Mouse (Mus musculus) cerebellum, adult 9-11 months (tissue): Measurements from ENCODE around the gene Magi3.
A peak's percentile ranks its signal among the peaks of the same experiment; 100 is the strongest.

Source experiments
- DNase-seq: peaks from one replicate; pipeline ENCODE4 v3.0.0; 2022

Magi3 gene

GRCm38 (mm10) chr3:104019453-104019852 is 200.7 kb downstream of the Magi3 start:
- no peak for DNase-seq

DNA sequence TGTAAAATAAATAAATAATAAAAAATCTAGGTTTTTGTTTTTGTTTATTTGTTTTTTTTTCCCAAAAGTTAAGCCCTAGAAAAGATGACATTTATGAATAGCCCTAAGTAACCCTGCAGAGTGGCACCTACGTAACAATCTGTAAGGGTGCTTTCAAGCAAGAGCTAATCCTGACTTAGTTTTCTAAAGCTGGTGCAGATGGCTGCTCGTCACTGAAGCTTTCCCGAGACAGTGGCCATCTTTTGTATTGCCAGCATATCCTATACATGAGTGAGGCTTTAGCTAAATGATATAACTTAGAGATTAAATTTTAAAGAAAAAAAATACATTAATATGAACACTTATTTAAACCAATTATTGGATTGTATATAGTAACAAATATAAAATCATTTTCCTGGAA is 202.2 kb downstream of the Magi3 start:
- DNase-seq: no peak

DNA sequence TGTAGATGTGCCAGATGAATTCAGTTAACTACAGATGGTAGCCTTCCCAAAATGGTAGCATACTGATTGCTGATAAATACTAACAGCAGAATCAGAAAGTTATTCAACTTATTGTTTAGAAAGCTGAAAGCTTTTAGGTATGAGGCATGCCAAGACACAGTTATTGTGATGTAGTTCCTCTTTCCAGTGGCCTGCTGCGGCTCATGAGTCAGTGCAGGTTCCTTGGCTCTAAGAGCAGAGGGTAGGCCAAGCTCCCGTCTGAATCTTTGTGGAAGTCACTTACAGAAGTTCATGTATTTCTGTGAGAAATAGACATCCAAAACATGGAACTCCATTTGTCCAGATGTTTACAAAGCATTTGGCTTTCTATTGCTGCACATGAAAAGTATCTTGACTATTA is 208.2 kb downstream of the Magi3 start:
- no peak for DNase-seq

DNA sequence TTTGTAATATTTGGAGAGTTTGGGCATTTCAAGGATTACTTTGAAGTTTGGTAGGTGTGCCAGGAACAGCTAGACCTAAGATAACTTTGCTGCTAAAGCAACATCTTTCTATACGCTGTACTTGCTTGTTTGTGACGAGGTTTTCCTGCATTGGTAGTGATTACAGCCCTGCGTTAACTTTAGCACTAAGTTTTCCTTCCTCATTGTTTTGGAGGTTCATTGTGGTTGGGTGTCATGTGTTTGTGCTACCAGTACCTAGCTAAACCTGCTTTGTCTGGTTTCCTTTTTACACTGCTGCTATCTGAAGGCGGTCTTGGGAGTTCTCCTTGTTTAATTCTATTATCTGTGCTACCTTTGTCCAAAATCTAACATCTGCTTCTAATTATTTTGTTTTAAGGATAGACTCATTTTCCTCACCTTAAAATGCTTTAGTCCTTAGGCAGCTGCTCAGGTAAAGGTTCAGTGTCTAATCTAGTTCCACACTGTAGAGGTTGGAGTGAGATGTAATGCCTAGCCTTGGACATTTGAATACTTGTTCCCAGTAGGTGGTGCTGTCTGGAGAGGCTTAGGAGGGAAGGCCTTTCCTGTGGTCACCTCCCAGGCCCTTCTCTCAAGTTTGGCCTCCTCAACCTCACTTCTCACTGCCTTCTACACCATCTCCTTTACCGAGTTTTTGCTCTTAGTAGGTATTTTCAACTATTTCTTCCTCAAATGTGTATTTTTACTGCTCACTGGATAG is 210.1 kb downstream of the Magi3 start:
- no peak for DNase-seq

GRCm38 (mm10) chr3:104007479-104007878 is 212.7 kb downstream of the Magi3 start:
- peak; percentile 45 for DNase-seq

DNA sequence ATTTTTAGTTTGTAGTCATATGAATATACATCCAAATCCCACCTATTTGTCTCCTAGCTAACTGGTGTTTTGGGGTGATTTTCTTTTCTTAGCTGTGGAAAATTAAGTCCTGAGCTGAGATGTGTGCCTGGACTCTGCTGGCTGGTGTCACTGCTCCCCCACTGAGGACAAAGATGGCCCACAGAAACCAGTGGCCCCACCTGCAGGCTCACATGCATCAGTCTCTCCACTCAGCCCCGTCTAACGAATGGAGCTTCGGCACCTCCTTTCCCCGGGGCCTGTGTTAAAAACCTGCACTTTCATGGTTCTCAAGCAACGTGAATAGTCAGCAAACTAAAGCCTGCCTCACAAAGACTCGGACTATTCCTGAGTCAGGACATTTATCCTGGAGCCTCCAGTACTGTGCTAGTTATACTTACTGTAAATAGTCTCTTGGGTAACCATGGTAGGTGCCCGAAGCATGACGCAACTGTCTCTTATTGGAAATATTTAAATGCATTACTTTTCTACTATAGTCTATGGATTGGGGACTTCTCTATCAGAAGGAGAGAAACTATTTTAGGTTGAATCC is 213.2 kb downstream of the Magi3 start:
- peak; percentile 26 for DNase-seq

GRCm38 (mm10) chr3:103998724-103999123 is 221.4 kb downstream of the Magi3 start:
- DNase-seq: no peak

DNA sequence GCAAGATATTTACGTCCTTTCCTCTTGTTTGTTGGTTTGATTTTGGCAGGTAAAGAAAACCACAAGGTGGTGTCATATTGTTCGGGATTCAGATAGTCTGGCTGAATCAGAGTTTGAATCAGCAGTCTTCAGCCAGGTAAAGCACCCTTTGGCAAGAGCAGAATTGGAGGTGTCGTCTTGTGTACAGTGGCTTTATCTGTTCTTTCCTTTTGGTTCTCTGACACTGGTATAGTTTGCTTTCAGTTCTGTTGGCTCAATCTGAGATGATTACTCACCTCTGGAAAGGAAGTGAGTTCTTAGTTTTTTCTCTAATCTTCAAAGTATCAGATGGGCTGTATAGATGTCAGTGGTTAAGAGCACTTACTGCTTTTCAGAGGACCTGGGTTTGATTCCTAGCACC is 228.9 kb downstream of the Magi3 start:
- DNase-seq: no peak

- no peak for DNase-seq
Observed at GRCm38 (mm10) chr3:103989352-103989751, 230.8 kb downstream of the Magi3 start.

DNA sequence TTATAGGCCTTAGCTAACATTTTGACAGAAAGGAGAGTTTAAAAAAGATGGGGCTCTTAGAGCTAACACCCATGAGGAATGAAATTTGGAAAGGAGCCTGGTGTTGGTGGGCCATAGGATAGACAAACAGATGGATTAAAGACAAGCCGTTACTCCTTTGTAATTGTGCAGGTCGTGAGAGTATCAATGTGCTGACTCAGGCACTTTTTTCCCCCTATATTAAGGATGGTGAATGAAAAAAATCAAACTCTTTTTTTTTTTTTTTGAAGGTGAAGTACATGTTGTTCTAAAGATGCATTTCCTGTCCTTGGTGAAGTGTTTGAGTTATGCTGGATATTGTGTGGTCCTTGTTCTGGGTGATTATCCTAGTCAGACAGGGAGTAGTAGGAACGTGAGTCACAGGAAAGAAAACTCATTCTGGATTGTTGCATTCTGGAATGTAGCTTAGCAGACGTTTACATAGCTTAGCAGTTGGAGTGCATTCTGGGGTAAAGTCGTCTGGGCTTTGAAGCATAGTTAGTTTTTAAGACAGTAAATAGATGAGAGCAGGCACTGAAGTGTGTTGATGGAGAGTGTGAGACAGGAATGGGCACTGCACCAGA is 232.2 kb downstream of the Magi3 start:
- DNase-seq: no peak

GRCm38 (mm10) chr3:103985194-103985593 is 235.0 kb downstream of the Magi3 start:
- no peak for DNase-seq

DNA sequence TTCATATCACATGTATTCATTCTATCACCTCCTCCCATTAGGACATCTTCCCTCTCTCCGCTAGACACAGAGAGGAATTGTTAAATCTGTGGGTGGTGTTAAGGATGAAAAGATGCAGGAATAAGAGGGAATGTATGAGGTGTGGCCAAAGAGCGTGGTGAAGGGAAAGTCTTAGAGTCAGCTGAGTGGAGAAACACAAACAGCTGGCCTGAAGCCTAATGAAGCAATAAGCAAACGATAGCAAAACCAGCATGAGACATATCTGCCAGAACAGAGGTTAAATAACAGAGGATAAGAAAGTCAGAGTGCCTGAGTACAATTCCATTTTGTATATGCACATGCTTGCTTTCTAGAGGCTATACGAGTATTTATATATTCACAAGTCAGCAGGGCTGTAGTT is 235.6 kb downstream of the Magi3 start:
- DNase-seq: no peak

DNA sequence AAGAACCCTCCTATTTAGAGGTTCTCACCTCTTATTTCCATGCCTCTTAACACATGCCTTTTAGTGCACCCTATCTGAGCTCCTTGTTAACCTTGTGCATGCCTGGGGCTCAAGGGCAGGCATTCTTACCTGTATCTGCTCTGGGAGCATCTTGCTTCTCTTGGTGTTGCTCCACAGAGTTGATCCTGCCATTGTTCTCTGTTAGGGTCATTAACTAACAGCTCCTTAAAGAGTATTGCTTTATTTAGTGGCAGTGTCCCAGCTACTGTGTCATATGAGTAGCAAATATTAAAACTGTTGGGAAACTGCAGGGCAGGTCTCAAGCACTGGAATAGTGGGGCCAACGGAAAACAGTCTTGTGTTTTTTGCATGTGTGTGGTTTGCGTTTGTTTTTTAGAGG is 249.0 kb downstream of the Magi3 start:
- DNase-seq: no peak

DNA sequence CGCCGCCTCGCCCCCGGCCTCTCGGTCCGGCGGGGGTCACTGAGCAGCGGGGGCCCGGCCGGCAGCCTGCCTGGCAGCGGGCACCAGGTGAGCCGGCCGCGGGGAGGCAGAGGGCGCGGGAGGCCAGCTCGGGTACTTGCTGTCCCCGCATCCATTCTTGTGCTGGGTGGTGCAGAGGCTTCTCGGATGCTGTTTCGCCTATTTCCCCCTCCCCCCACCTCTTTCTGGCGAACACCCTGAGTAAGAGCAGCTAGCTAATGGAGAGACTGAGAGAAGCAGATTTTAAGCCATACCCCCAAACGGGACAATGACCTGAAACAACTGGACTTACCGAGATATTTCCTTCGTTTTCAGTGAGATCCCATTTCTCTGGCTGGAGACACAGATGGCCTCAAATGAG is 251.5 kb downstream of the Magi3 start:
- no peak for DNase-seq

DNA sequence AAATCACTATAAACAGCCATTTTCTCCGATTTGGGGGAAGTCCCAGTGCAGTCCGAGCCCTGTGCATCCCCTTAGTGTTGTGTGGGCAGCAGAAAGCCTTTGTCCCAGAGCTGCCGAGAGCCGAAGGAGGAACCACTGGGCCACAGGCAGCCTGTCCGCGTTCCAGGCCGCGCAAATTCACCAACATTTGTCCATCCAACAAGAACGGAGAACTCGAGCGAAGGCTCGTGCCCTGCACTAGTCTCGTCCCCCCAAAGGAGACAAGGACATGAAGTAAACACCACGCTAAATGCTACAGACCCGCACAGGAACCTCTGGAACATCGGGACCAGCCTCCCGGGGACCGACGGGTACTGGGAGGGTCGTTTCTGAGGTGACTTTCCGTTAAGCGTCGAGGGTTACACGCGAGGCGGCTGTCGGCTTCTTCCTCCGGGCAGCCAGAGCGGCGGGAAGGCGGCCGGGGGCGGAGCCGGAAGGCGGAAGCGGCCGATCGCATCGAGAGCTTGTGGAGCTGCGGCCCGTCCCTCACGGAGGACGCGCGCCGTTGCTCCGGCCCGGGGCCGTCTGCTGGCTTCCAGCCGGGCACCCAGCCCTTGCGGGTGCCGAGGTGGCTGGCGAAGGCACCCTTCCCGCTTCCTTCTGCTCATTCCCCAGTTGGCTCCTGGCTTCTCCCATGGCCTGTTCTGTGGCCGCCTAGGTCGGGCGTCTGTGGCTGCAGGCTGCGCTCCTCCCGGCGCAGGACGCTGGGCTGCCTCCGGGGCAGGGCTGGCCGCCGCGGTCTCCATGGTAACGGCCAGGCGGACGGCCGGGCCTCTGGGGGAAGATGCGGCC is 252.1 kb downstream of the Magi3 start, which contains the start of gene Phtf1:
Phtf1 (plus strand) TSS at position 250 of the 831 bp plus-strand sequence.
- peak; percentile 86 for DNase-seq

- DNase-seq: no peak
Observed at GRCm38 (mm10) chr3:103967231-103967630, 252.9 kb downstream of the Magi3 start.
